Mouse (Mus musculus): Measurements from ENCODE around the gene Fgd3.

GRCm38 (mm10) chr13:49355461-49356061 is 35.5 kb upstream of the Fgd3 start:
- TF ChIP-seq ETS1 (conservative IDR thresholded peaks at IDR 0.05; ENCODE audit: low read depth, low read length) (no peak), USF1 (IDR thresholded peaks at IDR 0.05; ENCODE audit: low read depth, low read length) (no peak), POLR2A (IDR thresholded peaks at IDR 0.05; ENCODE audit: low read depth, low read length) (no peak), CTCF (conservative IDR thresholded peaks at IDR 0.05 in 1 of 2, IDR thresholded peaks at IDR 0.05 in 1 of 2; ENCODE audit: low read depth in 2 of 2, low read length in 2 of 2) (no peak), BHLHE40 (IDR thresholded peaks at IDR 0.05; ENCODE audit: low read depth, low read length) (no peak)
